Mouse (Mus musculus): ENCODE measurements around the gene Nup107.
A peak's percentile ranks its signal among the peaks of the same experiment; 100 is the strongest.
"Not testable (repeated sequence)": the region's sequence is repeated elsewhere in the genome, so short reads cannot be mapped to it uniquely, and the experiment has no call there.

Nup107 gene

DNA sequence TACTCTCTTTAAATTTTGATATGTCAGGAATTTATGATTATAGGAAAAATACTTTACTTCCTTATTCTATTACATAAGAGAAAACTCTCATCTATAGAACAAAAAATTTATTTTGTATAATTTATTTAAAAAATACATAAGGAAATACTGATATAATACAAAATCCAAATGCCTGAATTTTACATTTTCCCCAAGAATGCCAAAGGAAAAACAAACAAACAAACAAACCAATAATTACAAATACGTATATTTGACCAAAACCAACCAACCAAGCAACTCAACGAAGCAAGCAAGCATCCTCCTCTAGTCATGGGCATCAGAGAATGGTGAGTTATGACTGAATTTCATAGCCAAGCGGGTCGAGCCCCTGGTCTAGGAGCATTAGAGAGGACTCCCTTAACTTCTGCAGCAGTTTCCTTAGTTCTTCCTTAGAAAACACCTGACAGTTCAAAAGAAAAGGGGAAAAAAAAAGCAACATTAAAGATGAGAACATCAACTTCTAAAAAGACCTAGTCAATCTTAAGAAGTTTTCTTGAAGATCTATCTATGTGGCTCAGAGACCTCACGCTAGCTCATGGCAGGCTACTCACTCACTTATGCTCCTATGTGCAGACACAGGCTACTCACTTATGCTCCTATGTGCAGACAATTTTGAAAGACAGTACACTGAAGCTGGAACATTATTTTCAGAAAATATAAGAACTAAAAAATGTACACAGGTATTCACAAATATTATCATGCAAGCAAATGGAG is 41.8 kb downstream of the Nup107 start:
- DNase-seq (ENCODE audit: low spot score) = no peak

DNA sequence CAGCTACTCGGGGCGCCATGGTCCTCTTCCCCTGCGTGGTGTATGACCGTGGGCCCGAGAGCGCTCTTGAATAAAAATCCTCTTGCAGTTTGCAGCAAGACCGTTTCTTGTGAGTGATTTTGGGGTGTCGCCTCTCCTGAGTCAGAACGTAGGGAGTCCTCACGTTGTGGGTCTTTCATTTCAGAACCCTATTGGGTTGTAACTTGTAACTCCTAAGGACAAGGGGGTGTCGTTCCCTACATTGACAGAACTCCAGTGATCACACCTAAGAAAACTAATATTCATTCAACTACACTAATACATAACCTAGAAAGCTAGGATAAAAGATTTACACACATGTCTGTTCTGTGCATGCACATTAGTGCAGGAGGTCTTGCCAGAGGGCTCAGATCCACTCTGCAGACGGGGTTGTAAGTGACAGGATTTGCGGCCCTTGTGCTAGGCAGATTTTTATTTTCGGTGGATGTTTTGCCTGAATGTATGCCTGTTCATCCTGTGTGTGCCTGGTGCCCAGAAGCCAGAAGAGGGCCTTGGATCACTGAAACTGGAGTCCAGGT is 42.6 kb downstream of the Nup107 start:
- no peak for DNase-seq (ENCODE audit: low spot score)

DNA sequence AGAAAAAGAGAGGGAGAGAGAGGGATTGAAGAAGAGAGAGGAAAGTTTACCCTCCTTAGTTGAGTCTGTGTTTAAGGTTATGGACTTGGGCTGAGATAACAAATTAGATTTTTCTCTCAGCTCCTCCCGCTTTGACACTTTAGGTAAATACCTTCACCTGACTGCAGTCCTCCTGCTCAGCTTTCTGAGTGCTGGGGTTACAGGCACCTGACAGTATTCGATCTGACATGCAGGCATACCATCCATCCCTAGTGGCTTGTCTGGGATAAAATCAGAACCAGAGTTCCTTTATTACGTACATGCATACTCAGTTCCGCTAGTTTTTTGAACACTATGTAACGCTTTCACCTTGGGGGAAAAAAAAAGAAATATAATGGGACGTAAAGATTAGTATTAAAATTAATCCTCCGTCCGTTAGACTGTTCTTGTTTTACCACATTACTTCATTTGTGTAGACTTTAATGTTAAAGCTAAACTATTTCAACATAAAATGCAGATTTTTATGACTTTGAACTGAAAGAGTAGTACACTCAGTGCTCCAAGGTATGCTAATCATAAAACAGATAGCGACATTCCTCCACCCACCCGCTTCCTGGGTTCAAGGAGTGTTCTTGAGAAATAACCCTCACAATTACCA is 43.3 kb downstream of the Nup107 start:
- no peak for DNase-seq (ENCODE audit: low spot score)

DNA sequence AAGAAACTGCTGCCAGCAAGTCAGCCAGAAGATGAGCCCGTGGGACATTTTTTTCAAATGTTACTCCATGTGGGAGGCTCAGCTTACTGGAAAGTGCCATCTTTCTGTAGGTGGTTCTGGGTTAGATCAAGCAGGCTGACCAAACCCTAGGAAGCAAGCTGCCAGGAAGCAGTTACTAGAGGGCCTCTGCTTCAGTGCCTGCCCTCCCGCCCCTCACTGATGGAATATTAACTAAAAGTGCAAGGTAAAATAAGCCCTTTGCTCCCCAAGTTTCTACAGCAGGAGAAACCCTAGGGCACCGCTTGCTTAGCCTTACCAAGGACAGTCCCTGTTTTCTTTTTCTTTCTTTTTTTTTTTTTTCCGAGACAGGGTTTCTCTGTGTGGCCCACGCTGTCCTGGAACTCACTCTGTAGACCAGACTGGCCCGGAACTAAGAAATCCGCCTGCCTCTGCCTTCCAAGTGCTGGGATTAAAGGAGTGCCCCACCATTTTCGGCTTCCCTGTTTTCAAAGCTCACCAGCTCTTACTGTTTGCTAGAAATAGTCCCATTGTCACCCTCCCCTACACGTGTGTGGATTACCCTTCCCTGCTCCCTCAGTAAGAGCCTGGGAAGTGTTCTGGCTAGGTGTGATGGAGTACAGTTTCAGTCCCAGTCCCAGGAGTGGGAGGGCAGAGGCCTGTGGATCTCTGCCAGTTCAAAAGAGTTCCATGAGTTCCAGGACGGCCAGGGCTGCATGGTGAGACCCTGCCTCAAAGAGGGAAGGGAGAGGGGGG is 44.0 kb downstream of the Nup107 start:
- no peak for DNase-seq (ENCODE audit: low spot score)

DNA sequence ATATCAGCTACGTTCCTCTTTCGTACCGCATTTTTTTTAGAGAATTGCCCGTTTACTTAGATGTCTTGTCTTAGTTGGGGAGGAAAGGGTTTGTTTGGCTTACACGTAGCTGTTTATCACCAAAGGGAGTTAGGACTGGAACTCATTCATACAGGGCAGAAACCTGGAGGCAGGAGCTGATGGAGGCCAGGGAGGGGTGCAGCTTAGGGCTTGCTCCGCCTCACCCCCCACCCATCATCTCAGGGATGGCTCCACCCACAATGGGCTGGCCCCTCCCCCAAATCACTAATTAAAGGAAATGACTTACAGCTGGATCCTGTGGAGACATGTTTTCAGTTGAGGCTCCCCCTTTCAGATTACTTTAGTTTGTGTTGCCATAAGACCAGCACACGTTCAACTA is 44.8 kb downstream of the Nup107 start:
- no peak for DNase-seq (ENCODE audit: low spot score)

DNA sequence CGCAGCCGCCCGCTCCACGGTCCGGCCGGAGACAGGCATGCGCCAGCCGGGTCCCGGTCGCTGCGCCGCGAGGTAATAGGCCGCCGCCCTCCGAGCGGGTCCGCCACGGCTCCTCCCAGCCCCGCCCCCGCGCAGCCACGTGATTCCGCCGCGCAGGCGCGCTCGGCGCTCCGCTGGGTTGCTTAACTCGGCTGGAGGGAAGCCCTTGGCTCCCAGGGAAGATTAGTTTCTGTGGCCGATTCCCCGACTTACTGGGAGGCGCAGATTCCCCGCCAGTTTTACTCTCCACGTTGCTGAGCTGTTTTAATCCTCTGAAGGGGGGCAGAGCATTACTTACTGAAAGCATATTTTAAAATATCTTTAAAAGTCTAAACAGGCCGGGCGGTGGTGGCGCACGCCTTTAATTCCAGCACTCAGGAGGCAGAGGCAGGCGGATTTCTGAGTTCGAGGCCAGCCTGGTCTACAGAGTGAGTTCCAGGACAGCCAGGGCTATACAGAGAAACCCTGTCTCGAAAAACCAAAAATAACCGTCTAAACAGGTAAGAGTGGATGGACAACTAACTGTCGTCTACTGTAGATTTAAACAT is 46.1 kb downstream of the Nup107 start, which contains the start of gene Slc35e3:
TSS of gene Slc35e3 (minus strand) at position 69 of the 587 bp plus-strand sequence.
- DNase-seq (ENCODE audit: low spot score) = peak; percentile 92

DNA sequence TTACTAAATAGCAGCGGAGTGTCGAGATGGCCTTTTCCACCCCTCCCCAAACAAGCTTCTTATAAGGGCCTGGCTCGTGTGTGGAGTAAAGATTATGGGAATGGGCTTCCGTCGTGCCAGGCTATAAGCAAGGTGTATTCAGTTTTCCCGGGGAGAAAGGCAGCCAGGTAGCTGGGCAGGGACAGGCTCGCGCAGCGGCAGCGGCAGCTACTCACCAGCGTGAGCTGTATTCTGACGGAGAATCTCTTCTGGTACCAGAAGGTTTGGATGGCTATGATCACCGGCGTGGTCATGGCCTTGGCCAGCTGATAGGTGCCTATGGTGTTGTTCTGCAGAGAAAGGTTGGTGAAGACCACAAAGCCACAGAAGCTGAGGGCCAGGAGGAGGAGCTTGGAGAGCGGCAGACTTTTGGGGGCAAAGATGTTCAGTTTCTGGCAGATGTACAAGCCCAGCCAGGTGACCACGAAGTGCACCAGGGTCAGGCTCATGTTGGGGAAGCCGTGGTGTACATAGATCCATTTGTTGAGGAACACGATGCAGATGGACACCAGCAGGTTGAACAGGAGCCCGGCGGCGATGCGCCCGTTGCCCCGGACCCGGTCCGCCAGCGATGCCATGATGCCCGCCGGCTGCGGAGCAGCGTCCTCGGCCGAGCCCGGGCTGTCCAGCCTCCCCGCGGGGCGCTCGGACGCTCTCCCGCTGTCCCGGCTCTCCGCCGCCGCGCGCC is 46.8 kb downstream of the Nup107 start:
- DNase-seq (ENCODE audit: low spot score) = not testable (repeated sequence)

DNA sequence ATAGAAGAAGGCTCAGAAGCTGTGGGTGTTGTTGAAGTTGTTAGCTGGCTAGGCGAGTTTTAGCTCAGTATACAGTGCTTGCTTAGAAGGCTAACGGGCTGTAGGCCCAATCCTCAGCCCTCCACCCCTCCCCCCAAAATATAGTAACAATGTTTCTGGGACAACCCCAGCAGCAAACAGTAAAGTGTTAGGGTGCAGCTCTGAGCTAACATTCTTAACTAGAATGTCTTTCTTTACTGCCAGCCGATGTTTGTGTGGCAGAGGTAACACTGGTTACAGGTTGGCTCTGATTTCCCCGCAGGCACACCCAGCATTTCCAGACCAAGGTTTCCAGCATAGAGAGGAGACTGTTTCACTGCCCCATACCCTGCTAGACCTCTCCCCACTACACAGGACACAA is 48.6 kb downstream of the Nup107 start:
- no peak for DNase-seq (ENCODE audit: low spot score)

DNA sequence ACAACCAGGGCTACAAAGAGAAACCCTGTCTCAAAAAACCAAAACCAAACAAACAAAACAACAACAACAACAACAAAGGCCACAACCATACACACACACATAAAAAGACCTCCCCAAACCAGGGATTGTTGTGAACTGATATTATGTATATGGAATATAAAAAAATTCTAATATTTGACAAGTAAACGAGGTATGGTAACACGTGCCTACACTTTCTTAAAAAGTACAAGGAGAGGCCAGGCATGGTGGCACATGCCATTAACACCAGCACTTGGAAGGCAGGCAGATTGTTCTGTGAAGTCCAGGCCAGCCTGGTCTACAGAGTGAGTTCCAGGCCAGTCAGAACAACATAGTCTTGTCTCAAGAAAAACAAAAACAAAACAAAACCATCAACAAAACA is 49.3 kb downstream of the Nup107 start:
- no peak for DNase-seq (ENCODE audit: low spot score)

DNA sequence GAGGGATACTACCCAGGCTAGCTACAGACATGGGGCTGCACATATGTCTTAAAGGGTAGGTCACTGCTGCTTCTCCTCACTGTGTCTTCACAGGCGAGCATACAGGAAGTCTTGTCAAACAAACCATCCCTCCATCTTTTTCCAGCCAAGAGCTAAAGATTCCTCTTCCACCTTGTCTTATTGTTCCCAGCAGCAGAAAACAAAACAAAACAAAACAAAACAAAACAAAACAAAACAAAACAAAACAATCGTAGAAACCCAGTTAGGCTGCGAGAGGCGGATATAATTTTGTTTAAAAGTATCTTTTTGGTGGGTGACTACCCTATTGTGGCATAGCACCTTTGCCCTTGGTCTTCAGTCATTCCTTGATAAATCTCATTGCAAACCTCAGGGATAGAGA is 49.9 kb downstream of the Nup107 start:
- DNase-seq (ENCODE audit: low spot score) = no peak

DNA sequence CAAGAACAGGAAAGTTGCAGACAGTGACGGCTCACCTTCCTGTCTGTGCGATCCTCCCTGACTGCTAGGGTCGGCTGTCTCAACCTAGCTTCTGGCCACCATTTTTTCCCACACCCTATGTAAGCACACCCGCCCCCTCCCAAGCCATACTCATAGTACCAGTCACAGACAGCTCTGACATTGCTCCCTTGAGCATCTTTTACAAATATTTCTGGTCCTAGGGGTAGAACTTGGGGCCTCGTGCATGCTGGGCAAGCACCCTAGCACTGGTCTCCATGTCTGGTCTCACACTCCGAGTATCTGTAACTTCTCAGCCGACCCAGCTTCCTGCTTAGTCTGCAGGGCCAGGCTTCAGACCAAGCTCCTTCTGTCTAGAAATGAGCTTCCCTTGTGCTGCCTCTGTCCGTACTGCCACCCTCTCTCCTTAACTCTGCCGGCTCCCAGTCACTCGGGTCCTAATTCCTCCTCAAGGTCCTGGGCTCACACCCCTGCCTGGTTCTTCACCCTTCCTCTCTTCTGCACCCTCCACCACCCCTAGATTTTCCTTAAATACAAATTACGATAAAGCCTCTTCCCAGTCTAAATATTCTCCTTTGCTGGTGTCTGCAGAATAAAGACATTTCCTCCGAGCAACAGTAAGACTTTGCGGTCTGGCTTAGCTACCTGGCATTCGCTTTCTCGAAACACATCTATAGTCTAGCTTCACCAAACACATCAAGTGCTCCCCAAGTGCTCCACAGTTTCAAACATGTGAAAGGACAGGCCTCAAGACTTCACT is 50.6 kb downstream of the Nup107 start:
- DNase-seq (ENCODE audit: low spot score) = no peak

DNA sequence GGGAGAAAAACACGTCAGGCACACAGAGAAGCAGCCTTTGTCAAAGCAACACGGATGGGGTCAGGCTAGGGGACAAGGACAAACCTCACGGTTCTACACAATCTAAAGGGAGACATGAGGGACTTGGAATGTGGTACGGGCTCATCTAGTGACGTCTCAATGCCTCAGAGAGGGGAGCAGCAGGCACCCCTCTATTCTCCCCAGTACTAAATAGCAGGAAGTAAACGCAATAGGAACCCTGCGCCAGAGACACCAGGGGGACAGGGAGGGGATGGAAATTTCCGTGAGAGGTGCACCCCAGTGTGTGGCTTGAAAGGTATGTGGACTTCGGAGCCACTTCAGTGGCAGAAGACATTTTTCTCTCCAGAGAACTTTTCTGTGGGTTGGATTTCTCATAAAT is 51.6 kb downstream of the Nup107 start:
- DNase-seq (ENCODE audit: low spot score) = no peak

DNA sequence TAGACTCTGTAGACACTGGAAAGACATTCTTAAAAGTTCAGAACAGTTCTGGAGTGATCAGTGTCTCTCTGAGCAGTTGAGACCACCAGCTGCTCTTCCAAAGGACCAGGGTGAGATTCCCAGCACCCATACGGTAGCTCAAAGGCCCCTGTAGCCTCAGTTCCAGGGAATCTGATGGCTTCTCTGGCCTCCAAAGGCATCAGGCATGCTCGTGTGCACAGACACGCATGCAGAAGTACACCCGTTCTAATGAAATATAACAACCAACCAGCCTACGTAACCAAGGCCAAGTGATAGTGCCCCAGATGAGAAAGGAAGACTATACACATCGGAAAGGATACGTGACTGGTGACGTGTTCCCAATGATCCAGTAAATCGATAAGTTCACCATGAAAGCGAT is 52.3 kb downstream of the Nup107 start:
- no peak for DNase-seq (ENCODE audit: low spot score)

DNA sequence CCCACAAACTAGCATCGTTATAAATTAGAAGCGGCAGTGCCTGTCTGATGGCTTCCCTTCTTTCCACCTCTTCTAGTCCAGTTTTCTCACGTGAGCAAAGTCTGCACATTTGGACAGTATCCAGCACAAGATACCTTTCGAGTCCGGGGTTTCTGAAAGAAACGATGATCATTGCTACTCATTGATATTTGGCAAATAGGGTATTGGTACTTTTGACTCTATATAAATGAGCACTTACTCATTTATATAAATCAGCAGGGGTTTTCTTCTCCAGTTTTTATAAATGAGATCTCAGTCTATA is 52.9 kb downstream of the Nup107 start:
- no peak for DNase-seq (ENCODE audit: low spot score)

DNA sequence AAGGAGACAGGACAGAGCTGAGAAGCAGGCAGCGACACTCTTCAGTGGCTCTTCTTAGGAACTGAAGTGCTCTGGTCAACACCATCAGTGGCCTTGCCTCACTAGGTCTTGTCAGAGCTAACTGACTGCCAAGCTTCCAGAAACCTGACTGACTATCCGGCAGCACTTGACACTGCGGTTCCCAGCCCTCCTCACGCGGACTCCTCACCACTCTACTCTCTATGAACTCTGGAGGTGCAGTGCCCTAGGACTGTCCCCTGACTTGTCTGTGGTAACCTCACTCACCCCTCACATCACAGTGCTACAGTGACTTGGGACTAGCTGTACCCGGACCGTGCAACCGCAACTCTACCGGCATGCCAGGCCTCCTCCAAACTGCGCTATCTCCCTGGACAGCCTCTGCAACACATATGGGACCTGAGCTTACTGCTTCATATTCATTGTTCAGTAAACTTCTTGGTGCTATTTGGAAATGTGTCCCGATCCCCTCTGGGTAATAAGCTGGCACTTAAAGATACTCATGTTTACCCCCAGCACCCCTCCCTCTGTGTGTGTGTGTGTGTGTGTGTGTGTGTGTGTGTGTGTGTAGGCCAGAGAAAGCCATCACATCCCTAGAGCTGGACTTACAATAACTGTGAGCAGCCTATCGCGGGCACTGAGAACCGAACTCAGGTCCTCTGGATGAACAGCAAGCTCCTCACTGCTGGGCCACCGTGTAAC is 53.4 kb downstream of the Nup107 start:
- DNase-seq (ENCODE audit: low spot score) = no peak

DNA sequence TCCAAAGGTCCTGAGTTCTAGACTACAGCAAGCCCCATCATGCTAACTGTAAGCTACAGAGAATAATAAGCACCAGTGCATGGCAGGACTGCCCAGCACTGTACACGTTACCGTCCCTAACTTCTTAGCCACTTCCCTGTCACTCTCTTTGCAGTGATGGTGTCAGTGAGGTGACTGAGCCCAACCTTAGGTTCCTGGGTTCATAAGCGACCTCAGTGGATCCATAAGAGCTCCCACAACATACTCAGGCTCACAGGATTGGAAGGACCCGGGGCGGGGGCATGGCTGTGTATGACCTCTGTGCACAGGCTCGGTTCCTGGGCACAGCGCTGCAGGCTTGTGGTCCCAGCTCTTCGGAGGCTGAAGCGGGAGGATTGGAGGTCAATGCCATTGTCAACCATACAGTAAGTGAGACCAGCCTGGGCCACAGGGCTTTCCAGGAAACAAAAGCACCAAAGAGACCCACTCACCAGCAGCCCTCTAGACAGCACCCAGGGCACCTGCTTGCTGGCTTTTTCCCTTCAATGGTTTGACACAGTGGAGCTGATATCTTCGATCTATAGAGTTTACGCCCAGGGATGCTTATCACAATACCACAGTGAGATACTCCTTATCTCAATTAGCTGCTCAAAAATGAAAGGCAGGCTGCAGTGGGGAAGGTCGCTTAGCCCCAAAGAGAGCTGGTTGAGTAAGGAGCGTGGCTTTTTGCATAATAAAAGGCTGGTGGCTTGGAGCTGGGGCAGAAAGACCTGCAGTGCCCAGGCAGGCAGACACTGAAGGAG is 54.2 kb downstream of the Nup107 start:
- no peak for DNase-seq (ENCODE audit: low spot score)

DNA sequence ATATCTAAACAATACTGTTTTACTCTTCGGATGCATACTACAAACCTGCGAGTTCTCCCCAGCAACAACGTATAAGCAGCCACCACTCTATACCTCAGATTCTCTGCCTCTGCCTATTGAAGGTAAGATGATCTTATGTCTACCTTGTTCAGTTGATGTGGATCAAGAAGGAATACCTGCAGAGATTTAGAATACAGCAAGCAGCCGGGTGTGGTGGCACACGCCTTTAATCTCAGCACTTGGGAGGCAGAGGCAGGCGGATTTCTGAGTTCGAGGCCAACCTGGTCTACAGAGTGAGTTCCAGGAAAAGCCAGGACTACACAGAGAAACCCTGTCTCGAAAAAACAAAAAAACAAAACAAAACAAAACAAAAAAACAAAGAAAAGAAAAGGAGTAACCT is 55.0 kb downstream of the Nup107 start:
- not testable (repeated sequence) for DNase-seq (ENCODE audit: low spot score)

DNA sequence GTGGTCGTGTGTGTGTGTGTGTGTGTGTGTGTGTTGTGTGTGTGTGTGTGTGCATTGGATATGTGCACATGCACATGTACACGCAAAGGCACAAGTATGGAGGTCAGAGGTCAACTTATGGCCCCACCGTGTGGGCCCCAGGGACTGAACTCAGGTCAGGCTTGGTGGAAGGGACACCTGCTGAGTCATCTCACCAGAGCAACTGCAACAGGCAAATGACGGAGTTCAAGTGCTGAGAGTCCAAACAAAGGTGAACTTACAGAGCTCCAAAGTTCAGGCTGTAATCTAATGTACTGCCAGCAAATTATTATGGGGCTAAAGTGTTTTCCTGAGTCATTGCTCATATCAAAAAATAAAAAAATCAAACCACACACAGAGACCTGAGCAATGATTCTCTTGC is 55.4 kb downstream of the Nup107 start:
- no peak for DNase-seq (ENCODE audit: low spot score)

DNA sequence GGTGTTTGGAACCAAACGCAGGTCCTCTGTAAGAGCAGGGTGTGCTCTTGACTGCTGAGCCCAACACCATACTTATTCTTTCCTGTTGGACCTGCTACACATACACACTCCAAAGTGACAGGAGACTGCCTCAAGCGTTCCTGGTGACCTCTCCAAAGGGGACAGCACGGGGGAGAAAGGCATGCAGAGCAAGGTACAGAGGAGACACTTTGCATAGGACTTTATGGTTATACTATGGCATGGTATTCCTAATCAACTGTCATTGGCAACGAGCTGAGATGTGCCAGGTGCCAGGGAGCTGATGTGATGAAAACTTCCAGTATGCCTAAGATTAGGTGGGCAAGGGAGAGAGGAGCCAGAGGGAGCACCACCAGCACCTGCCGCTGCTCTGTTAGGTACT is 55.9 kb downstream of the Nup107 start:
- DNase-seq (ENCODE audit: low spot score) = no peak

DNA sequence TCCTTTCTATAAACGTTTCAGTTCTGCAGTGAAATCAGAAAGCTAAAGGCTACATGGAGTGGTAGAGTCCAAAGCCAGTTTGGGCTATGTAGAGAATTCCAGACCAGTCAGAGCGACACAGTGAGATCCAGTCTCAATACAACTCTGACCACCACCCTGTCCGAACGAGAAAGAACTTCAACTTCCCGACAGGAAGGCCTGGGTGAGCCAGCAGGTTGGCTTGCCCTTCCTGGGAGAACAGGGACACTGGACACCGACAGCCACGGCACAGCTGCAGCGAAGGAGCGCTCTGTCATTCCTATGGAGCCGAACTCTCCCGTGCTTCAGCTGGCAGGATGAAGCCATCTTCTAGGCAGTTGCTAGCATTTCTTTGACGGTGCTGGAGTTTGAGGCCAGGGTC is 57.1 kb downstream of the Nup107 start:
- DNase-seq (ENCODE audit: low spot score) = not testable (repeated sequence)

Data from ovary, adult 18-20 months (tissue).